Mouse (Mus musculus) ES-CJ7 (cell line): ENCODE measurements around the gene Fuca1.

Source experiments
- DNase-seq: peaks from one replicate; pipeline ENCODE4 v3.0.0; 2011; ENCODE audit warnings: low read depth, low spot score

Fuca1 gene

GRCm38 (mm10) chr4:135924418-135924817 lies 3.9 kb downstream of the Fuca1 start:
- DNase-seq: no peak

GRCm38 (mm10) chr4:135925341-135925740 lies 4.8 kb downstream of the Fuca1 start:
- DNase-seq: no peak

- no peak for DNase-seq
These were observed 5.8 kb downstream of the Fuca1 start for GRCm38 (mm10) chr4:135926195-135926808.

GRCm38 (mm10) chr4:135926861-135927260 lies 6.3 kb downstream of the Fuca1 start:
- peak; percentile 57 for DNase-seq

- DNase-seq: no peak
These were observed 7.8 kb downstream of the Fuca1 start for GRCm38 (mm10) chr4:135928376-135928775.

- no peak for DNase-seq
These were observed 8.9 kb downstream of the Fuca1 start for GRCm38 (mm10) chr4:135929405-135929804.

- DNase-seq: no peak
These were observed 9.3 kb downstream of the Fuca1 start for GRCm38 (mm10) chr4:135929828-135930227.

- no peak for DNase-seq
These were observed 9.7 kb downstream of the Fuca1 start for GRCm38 (mm10) chr4:135930239-135930638.

- DNase-seq: peak; percentile 46
These were observed 11.3 kb downstream of the Fuca1 start for GRCm38 (mm10) chr4:135931832-135932231.

- no peak for DNase-seq
These were observed 14.4 kb downstream of the Fuca1 start for GRCm38 (mm10) chr4:135934708-135935500.

- DNase-seq: no peak
These were observed 15.0 kb downstream of the Fuca1 start for GRCm38 (mm10) chr4:135935502-135935901.

- DNase-seq: peak; percentile 40
These were observed 18.3 kb downstream of the Fuca1 start for GRCm38 (mm10) chr4:135938858-135939257.

- DNase-seq: peak; percentile 71
These were observed 20.5 kb downstream of the Fuca1 start for GRCm38 (mm10) chr4:135941026-135941425.

- DNase-seq: no peak
These were observed 21.7 kb downstream of the Fuca1 start for GRCm38 (mm10) chr4:135942193-135942592.

- no peak for DNase-seq
These were observed 22.9 kb downstream of the Fuca1 start for GRCm38 (mm10) chr4:135943389-135943788.

- no peak for DNase-seq
These were observed 25.2 kb downstream of the Fuca1 start for GRCm38 (mm10) chr4:135945706-135946105.

GRCm38 (mm10) chr4:135946278-135946658 lies 25.7 kb downstream of the Fuca1 start, which contains the start of gene Hmgcl:
Gene Hmgcl (plus strand): TSS chr4:135946448.
- peak; percentile 95 for DNase-seq

- no peak for DNase-seq
These were observed 26.2 kb downstream of the Fuca1 start for GRCm38 (mm10) chr4:135946659-135947301.

- no peak for DNase-seq
These were observed 27.6 kb downstream of the Fuca1 start for GRCm38 (mm10) chr4:135948142-135948541.

GRCm38 (mm10) chr4:135949475-135949874 lies 28.9 kb downstream of the Fuca1 start:
- DNase-seq: no peak

- peak; percentile 36 for DNase-seq
These were observed 29.4 kb downstream of the Fuca1 start for GRCm38 (mm10) chr4:135949911-135950310.

- DNase-seq: no peak
These were observed 29.8 kb downstream of the Fuca1 start for GRCm38 (mm10) chr4:135950365-135950764.

- DNase-seq: peak; percentile 75
These were observed 31.0 kb downstream of the Fuca1 start for GRCm38 (mm10) chr4:135951505-135951904.
